Mouse (Mus musculus): ENCODE results near the gene Schip1. TPM values are rescaled to one million over a fixed set of nuclear protein-coding genes. Genes with fewer than 3 reads are reported as not detected.

Schip1 gene
- polyA plus RNA-seq, 1 experiment from 2014 or later = 36.6 TPM

DNA sequence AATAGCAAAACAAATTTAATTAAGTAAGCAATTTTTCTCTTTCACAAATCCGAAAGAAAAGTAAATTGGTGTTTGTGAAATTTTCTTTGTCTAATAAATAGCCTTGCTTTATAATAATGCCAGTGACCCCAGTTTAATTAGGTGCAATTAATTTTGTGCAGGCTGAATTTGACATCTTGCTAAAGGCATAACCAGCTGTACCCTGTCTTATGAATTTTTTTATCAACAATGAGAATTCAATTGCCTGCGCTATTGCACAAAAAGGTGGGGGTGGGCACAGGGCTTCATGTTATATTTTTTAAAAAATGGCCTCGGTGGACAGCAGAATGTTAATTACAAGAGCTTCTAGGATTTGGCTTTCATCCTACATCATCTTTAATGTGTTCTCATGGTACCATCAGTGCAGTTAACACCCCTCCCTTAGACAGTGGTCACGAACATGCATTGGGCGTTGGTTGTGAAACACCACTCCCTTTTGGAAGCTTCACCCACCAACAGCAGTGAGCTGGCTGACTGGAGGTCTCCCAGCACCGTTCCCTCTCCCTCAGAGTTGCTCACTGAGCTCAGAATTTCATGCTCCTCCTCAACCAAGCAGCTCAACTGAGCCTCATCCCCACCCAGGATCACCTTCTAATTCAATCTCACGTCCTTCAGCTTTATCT lies 541.5 kb downstream of the Schip1 start:
- Histone ChIP-seq H3K27me3 (no peaks in the 10 kb centered on the region), H3K9ac (no peak overlapping the region), H3K27ac (no peak overlapping the region), H3K36me3 (no peaks in the 10 kb centered on the region), H3K9me3 (no peaks in the 10 kb centered on the region), H3K4me3 (no peak overlapping the region), H3K4me2 (no peak overlapping the region), H3K4me1 (peaks cover 15% of the 10 kb centered on the region)
- peak; percentile 55; the same call in 1 of the 2 replicates for ATAC-seq (ENCODE audit: borderline replicate concordance, extremely low read depth, low FRiP score, low TSS enrichment)
- WGBS = 52% methylated on average over 7 of the region's 7 CpGs

DNA sequence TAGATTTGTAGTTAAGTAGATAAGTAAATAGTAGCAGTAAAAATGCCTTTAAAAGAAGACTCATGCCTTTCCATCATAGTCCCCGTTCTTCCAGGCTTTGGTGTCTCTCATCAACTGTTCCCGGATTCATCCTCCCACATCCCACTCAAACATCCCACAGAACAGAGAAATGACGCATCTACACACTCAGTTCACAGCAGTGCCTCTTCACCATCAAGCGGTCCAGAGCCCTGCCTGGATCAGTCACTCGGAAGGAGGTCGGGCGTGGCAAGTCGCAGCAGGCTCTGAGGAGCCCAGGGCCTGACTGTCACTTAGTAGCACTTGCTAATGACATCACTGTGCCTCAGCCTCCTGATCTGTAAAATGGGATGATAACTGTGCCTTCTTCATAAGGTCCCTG lies 542.1 kb downstream of the Schip1 start:
- no peak overlapping the region for H3K4me2 ChIP-seq
- 88% methylated on average over 8 of the region's 8 CpGs for WGBS
- H3K9ac ChIP-seq = no peak overlapping the region
- no peak overlapping the region for H3K4me3 ChIP-seq
- peaks cover 15% of the 10 kb centered on the region for H3K4me1 ChIP-seq
- H3K9me3 ChIP-seq = no peaks in the 10 kb centered on the region
- H3K27ac ChIP-seq = no peak overlapping the region
- H3K36me3 ChIP-seq = no peaks in the 10 kb centered on the region
- no peak for ATAC-seq (ENCODE audit: borderline replicate concordance, extremely low read depth, low FRiP score, low TSS enrichment)
- H3K27me3 ChIP-seq = no peaks in the 10 kb centered on the region

DNA sequence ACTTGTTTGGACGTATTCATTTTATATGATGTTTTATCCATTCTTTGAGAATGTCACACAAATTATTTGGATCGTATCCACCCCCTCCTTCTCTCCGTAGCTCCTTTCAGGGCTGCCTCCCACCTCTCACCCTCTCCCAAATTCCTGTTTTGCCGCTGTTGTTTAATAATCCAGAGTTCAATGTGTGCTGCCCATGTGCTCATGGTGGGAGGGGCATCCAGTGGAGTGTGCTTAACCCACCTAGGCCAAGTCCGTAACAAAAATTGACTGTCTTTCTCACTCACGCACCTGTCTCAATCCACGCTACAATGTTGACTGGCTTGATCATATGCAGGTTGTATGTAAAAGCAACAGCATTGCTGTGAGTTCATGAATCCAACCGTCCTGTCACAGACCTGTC lies 542.7 kb downstream of the Schip1 start:
- H3K27me3 ChIP-seq = no peaks in the 10 kb centered on the region
- peaks cover 9% of the 10 kb centered on the region for H3K4me1 ChIP-seq
- H3K9ac ChIP-seq = no peak overlapping the region
- 88% methylated on average over 8 of the region's 8 CpGs for WGBS
- H3K4me2 ChIP-seq = no peak overlapping the region
- no peak overlapping the region for H3K4me3 ChIP-seq
- no peak for ATAC-seq (ENCODE audit: borderline replicate concordance, extremely low read depth, low FRiP score, low TSS enrichment)
- H3K36me3 ChIP-seq = no peaks in the 10 kb centered on the region
- H3K27ac ChIP-seq = no peak overlapping the region
- H3K9me3 ChIP-seq = no peaks in the 10 kb centered on the region

DNA sequence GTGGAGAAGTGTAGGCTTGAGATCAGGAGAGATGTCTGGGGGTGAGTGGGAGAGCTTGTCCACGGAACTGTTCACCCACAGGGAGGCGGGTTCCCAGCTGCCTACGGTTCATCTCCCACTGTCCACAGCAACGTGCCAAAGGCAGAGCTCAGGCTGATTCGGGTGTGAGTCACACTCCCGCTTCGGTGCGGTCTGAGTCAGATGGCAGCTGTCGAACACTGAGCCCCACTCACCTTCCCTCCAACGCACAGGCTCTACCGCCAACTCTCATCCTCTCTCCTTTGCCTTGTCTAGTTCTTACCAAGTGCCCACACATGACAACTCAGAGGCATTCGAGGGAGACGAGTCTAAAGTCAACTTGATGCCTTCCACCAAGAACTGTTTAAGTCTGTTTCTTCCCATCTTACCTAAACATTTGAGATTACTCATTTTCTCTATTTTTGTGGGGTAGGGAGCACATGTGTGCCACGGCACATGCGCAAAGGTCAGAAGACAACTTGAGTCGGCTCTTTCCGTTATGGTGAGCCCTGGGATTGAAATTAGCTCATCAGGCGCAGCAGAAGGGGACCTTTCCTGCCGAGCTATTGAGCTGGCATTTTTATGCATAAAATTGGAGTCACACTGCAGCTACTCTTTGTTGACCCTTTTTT lies 544.4 kb downstream of the Schip1 start:
- Histone ChIP-seq H3K9me3 (no peaks in the 10 kb centered on the region), H3K27ac (no peak overlapping the region), H3K36me3 (no peaks in the 10 kb centered on the region), H3K4me2 (no peak overlapping the region), H3K9ac (no peak overlapping the region), H3K27me3 (no peaks in the 10 kb centered on the region), H3K4me3 (no peak overlapping the region), H3K4me1 (peaks cover 9% of the 10 kb centered on the region)
- 77% methylated on average over 19 of the region's 19 CpGs for WGBS
- no peak for ATAC-seq (ENCODE audit: borderline replicate concordance, extremely low read depth, low FRiP score, low TSS enrichment)

DNA sequence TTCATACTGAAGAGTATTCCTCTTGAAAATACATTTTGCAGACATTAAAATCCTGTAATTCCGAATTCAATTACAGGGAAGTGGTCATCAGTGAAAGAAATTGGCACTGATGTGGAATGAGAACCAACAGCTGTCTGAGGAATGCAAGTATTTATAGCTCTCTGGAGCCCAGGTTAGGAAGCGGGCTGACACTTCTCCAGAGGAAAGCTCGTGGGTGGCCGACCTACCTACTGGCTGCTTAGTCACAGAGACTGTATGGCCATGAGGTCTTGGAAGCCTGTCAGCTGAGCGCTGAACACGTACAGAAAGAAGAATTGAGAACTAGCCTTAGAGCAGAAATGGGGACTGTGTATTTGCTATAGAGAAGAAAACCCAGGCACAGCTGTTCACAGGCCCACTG lies 545.4 kb downstream of the Schip1 start:
- H3K4me2 ChIP-seq = no peak overlapping the region
- 48% methylated on average over 6 of the region's 6 CpGs for WGBS

DNA sequence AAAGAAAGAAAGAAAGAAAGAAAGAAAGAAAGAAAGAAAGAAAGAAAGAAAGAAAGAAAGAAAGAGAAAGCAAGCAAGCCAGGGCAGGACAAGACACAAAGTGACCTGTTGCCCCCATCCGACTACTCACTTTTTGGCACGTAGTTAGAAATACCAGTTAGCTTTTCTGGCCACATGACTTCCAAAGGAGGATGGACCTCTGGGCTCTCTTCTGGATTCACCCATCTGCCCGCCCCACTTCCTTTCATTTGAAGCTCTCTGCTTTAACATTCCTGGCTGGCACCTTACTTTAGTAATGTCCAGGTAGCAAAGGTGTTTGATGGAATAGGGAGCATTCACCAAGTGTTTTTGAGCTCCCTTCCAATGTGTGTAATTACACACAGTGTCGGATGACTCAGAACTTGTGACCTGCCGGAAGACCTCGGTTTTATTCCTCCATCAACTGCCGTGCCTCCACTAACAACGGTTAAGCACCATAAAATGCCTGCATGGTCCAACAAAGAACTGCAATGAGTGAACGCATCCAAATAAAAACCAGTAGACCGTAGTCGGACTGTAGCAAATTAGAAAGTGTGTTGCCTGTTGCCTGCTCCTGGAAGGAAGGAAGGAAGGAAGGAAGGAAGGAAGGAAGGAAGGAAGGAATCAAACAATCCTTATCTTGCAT lies 546.1 kb downstream of the Schip1 start:
- H3K36me3 ChIP-seq = no peaks in the 10 kb centered on the region
- peaks cover 6% of the 10 kb centered on the region for H3K4me1 ChIP-seq
- no peaks in the 10 kb centered on the region for H3K9me3 ChIP-seq
- no peak overlapping the region for H3K9ac ChIP-seq
- ATAC-seq (ENCODE audit: borderline replicate concordance, extremely low read depth, low FRiP score, low TSS enrichment) = no peak
- H3K27me3 ChIP-seq = no peaks in the 10 kb centered on the region
- no peak overlapping the region for H3K4me2 ChIP-seq
- no peak overlapping the region for H3K4me3 ChIP-seq
- no peak overlapping the region for H3K27ac ChIP-seq
- 84% methylated on average over 11 of the region's 11 CpGs for WGBS

More for the DNA sequence above, 545.4 kb downstream of the Schip1 start:
- Histone ChIP-seq H3K9me3 (no peaks in the 10 kb centered on the region), H3K4me3 (no peak overlapping the region), H3K27ac (no peak overlapping the region), H3K4me1 (peaks cover 6% of the 10 kb centered on the region), H3K36me3 (no peaks in the 10 kb centered on the region), H3K27me3 (no peaks in the 10 kb centered on the region), H3K9ac (no peak overlapping the region)
- no peak for ATAC-seq (ENCODE audit: borderline replicate concordance, extremely low read depth, low FRiP score, low TSS enrichment)

DNA sequence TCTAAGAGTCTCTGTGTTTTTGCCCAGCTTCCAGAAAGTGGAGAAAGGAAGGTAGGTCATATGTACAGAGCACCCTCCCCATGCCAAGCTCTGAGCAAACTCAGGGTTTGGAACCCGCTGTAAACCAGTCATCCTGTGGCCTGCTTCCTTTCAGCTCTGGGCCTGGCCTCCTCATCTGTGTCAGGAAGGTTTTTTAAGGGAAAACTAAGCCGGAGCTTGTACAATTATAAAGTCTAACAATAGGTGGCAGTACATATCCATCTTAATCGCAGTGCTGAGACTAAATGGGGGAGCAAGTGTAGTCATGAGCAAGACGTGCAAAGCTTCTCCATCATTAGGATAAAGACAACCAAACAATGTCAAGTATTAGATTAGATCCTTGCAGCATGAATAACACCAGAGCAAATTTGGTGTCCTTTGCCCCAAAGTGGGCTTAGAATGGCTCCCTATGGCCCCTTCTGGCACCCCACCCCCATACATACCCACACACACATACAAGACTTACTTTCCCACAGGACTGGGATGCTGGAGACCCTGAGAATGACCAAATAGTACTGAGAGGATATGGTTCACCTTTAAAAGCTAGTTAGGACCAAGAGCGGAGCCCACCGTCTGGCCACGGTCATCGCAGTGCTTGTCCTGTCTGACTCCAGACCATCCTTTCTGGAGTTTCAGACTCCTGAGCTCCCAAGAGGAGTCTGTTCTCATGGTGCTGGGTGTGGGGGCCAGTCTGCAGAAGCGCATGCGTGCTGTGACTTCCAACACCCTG lies 550.6 kb downstream of the Schip1 start:
- Histone ChIP-seq H3K9me3 (no peaks in the 10 kb centered on the region), H3K9ac (no peak overlapping the region), H3K4me2 (no peak overlapping the region), H3K4me1 (no peaks in the 10 kb centered on the region), H3K4me3 (no peak overlapping the region), H3K36me3 (no peaks in the 10 kb centered on the region), H3K27me3 (no peaks in the 10 kb centered on the region), H3K27ac (no peak overlapping the region)
- no peak for ATAC-seq (ENCODE audit: borderline replicate concordance, extremely low read depth, low FRiP score, low TSS enrichment)
- WGBS = 69% methylated on average over 10 of the region's 10 CpGs

DNA sequence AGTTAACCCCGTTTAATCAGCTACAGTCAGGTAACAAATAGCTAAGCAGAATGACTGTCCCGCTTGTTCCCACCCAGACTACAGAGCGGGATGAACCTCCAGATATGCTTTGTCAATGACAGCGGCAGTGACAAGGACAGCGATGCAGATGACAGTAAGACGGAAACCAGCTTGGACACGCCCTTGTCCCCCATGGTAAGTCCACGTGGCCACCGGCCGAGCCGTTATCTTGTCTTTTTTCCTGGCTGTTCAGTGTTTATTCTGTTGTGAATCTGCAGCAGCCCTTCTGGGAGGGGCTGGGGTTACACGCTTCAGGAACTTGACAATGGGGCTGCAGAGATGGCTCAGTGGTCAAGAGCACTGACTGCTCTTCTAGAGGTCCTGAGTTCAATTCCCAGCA lies 551.8 kb downstream of the Schip1 start:
- H3K9ac ChIP-seq = no peak overlapping the region
- H3K27ac ChIP-seq = no peak overlapping the region
- H3K4me3 ChIP-seq = no peak overlapping the region
- no peak for ATAC-seq (ENCODE audit: borderline replicate concordance, extremely low read depth, low FRiP score, low TSS enrichment)
- no peaks in the 10 kb centered on the region for H3K4me1 ChIP-seq
- no peaks in the 10 kb centered on the region for H3K27me3 ChIP-seq
- H3K36me3 ChIP-seq = peaks cover 5% of the 10 kb centered on the region; the same call in 1 of the 2 replicates
- no peak overlapping the region for H3K4me2 ChIP-seq
- H3K9me3 ChIP-seq = no peaks in the 10 kb centered on the region
- WGBS = 72% methylated on average over 12 of the region's 12 CpGs

DNA sequence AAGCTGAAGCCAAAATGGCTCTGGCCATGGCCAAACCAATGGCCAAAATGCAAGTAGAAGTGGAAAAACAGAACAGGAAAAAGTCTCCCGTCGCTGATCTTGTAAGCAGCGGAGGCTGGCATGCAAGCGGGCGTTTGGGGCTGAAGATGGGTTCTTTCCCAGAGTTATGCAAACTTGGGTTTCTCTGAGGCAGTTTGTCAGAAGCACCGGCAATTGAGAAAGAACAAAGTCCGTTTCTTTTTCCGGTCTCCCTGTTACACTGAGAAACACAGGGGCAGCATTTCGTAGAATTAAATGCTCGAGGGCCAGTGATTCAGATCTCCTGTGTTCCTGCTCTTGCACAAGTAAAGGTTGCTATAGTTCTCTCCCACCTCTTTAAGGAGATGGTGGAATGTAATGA lies 553.1 kb downstream of the Schip1 start:
- peaks cover 13% of the 10 kb centered on the region; the same call in 1 of the 2 replicates for H3K36me3 ChIP-seq
- H3K4me1 ChIP-seq = no peaks in the 10 kb centered on the region
- H3K27ac ChIP-seq = no peak overlapping the region
- H3K4me3 ChIP-seq = no peak overlapping the region
- 94% methylated on average over 10 of the region's 10 CpGs for WGBS
- no peaks in the 10 kb centered on the region for H3K9me3 ChIP-seq
- no peaks in the 10 kb centered on the region for H3K27me3 ChIP-seq
- ATAC-seq (ENCODE audit: borderline replicate concordance, extremely low read depth, low FRiP score, low TSS enrichment) = no peak
- no peak overlapping the region for H3K4me2 ChIP-seq
- H3K9ac ChIP-seq = no peak overlapping the region

DNA sequence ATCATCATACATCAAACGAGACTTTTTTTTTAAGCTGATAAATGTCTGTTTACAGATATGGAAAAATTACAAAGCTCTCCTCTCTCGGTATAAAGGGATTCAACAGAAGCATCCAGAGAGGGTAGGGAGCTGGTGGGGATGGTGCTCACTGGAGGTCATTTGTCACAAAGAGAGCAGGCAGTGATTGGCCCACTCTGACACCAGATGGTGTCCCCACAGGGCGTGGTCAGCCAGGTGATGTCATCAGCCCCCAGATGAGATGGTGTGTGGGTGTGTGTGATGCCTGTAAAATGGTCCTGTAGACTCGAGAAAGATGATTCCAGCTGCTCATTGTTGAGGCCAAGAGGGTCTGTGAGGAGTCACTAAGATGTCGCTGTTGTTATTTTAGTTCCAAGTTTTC lies 554.5 kb downstream of the Schip1 start:
- Histone ChIP-seq H3K4me1 (no peaks in the 10 kb centered on the region), H3K4me2 (no peak overlapping the region), H3K27me3 (no peaks in the 10 kb centered on the region), H3K4me3 (no peak overlapping the region), H3K36me3 (peaks cover 14% of the 10 kb centered on the region; the same call in 1 of the 2 replicates), H3K27ac (no peak overlapping the region), H3K9me3 (no peaks in the 10 kb centered on the region), H3K9ac (no peak overlapping the region)
- 49% methylated on average over 5 of the region's 5 CpGs for WGBS
- no peak for ATAC-seq (ENCODE audit: borderline replicate concordance, extremely low read depth, low FRiP score, low TSS enrichment)

DNA sequence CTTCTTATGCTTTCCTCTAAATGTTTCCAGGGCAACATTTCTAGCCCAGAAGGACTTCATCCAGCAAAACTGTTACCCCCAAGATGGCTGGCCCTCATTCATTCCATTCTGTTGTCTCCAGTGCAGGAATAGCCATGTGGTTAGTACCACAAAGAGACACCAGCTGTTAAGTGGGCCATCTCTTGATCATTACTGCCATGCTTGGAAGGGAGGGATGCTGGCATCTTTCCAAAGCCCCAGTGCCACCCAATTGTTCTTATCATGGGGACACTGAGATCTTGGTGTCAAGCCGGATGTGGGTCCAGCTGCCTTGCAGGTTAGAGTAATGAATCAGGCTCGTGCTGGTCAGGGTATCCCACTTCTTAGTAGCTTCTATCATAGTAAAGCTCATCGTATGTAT lies 557.4 kb downstream of the Schip1 start:
- Histone ChIP-seq H3K4me3 (no peak overlapping the region), H3K27me3 (no peaks in the 10 kb centered on the region), H3K27ac (no peak overlapping the region), H3K9ac (no peak overlapping the region), H3K4me1 (no peaks in the 10 kb centered on the region), H3K36me3 (peaks cover 14% of the 10 kb centered on the region; the same call in 1 of the 2 replicates), H3K9me3 (no peaks in the 10 kb centered on the region), H3K4me2 (no peak overlapping the region)
- ATAC-seq (ENCODE audit: borderline replicate concordance, extremely low read depth, low FRiP score, low TSS enrichment) = no peak
- WGBS = 92% methylated on average over 3 of the region's 3 CpGs

All from lung, embryonic 15.5 days (tissue).